In the genomic region with DNA sequence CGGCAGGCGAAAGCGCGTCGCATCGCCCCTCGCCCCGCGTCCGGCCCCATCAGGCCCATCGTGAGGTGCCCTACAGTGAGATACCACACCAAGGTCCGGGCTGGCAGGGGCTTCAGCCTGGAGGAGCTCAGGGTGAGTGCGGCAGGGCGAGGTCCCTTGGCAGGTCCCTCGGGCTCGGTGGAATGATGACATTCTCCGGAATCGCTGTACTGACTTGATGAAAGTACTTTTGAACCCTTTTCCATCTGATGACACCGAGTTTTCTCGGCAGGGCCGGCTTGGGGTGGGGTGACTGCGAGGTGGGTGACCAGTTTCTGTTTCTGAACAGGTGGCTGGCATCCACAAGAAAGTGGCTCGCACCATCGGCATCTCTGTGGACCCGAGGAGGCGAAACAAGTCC, we compare ENCODE assay signal across 8 mouse cellular contexts. TPM values are rescaled to one million over a fixed set of nuclear protein-coding genes. Genes with fewer than 3 reads are reported as not detected.
DNase-seq lines count a peak whose midpoint lies in the region; ATAC-seq and TF ChIP-seq lines count a peak whose summit lies in the region.
"Not testable (repeated sequence)": the region's sequence is repeated elsewhere in the genome, so short reads cannot be mapped to it uniquely, and the experiment has no call there.

No protein-coding gene starts in this region.

- peaks cover 35% of the 10 kb centered on the region for H3K36me3 ChIP-seq in C2C12 (ENCODE audit: control insufficient read depth, insufficient read depth)
- H3K36me3 ChIP-seq in forebrain, embryonic 14.5 days (ENCODE audit: control insufficient read depth, insufficient read depth, low read length) = peaks cover 36% of the 10 kb centered on the region
- H3K36me3 ChIP-seq in hindbrain, embryonic 10.5 days = peaks cover 39% of the 10 kb centered on the region
- peaks cover 30% of the 10 kb centered on the region for H3K36me3 ChIP-seq in kidney, embryonic 15.5 days
- peaks cover 25% of the 10 kb centered on the region for H3K36me3 ChIP-seq in liver, embryonic 14.5 days (replicated peaks; ENCODE audit: control insufficient read depth, insufficient read depth, low read depth)
- peaks cover 30% of the 10 kb centered on the region for H3K36me3 ChIP-seq in midbrain, embryonic 14.5 days (ENCODE audit: control insufficient read depth, insufficient read depth, low read length)

- peaks cover 26% of the 10 kb centered on the region for H3K79me2 ChIP-seq in C2C12 (ENCODE audit: control insufficient read depth, insufficient read depth)

- H3K27ac ChIP-seq in cerebellum, adult 2 months (ENCODE audit: insufficient read depth, low read length) = not testable (repeated sequence)
- peak overlapping the region; percentile 93; the same call in 1 of the 2 replicates for H3K27ac ChIP-seq in forebrain, embryonic 14.5 days (ENCODE audit: low read depth, low read length)
- H3K27ac ChIP-seq in hindbrain, embryonic 10.5 days = peak overlapping the region; percentile 99
- peak overlapping the region; percentile 93 for H3K27ac ChIP-seq in kidney, embryonic 15.5 days
- H3K27ac ChIP-seq in liver, embryonic 14.5 days = peak overlapping the region; percentile 75
- peak overlapping the region; percentile 95; the same call in 1 of the 2 replicates for H3K27ac ChIP-seq in midbrain, embryonic 14.5 days (replicated peaks; ENCODE audit: low read depth, low read length)

- peak overlapping the region; percentile 83 for H3K4me3 ChIP-seq in C2C12 (ENCODE audit: insufficient read depth, poor library complexity, severe bottlenecking)
- peak overlapping the region; percentile 58 for H3K4me3 ChIP-seq in cerebellum, adult 2 months (replicated peaks; ENCODE audit: insufficient read depth, low read depth, low read length)
- peak overlapping the region; percentile 86 for H3K4me3 ChIP-seq in forebrain, embryonic 14.5 days (ENCODE audit: low read depth, low read length)
- peak overlapping the region; percentile 83 for H3K4me3 ChIP-seq in hindbrain, embryonic 10.5 days
- H3K4me3 ChIP-seq in kidney, embryonic 15.5 days (replicated peaks) = peak overlapping the region; percentile 73
- peak overlapping the region; percentile 79 to 85 for H3K4me3 ChIP-seq in liver, embryonic 14.5 days (ENCODE audit: insufficient read depth in 1 of 2, low read depth in 2 of 2, low read length in 2 of 2)
- peak overlapping the region; percentile 79 for H3K4me3 ChIP-seq in midbrain, embryonic 14.5 days (replicated peaks; ENCODE audit: low read depth, low read length)

- peak overlapping the region; percentile 99 for H3ac ChIP-seq in C2C12 (ENCODE audit: control insufficient read depth, insufficient read length, low read depth)

- TF ChIP-seq POLR2A in cerebellum, adult 2 months (IDR thresholded peaks at IDR 0.05; ENCODE audit: borderline replicate concordance, insufficient read depth, low read length) = not testable (repeated sequence)

- H3K4me2 ChIP-seq in forebrain, embryonic 14.5 days (ENCODE audit: low read length) = peak overlapping the region; percentile 86
- H3K4me2 ChIP-seq in kidney, embryonic 15.5 days = peak overlapping the region; percentile 90
- H3K4me2 ChIP-seq in liver, embryonic 14.5 days (ENCODE audit: low read depth) = peak overlapping the region; percentile 97
- peak overlapping the region; percentile 85 for H3K4me2 ChIP-seq in midbrain, embryonic 14.5 days (ENCODE audit: low read length)

- H3K27me3 ChIP-seq in C2C12 (ENCODE audit: control insufficient read depth, insufficient read depth, insufficient read length); cerebellum, adult 2 months (ENCODE audit: control insufficient read depth, insufficient read depth, low read length); forebrain, embryonic 14.5 days (replicated peaks; ENCODE audit: control insufficient read depth, insufficient read depth, low read length); hindbrain, embryonic 10.5 days (ENCODE audit: insufficient read depth, poor library complexity, severe bottlenecking); kidney, embryonic 15.5 days; liver, embryonic 14.5 days (ENCODE audit: control insufficient read depth, insufficient read depth, low read length); midbrain, embryonic 14.5 days (ENCODE audit: control insufficient read depth, insufficient read depth, low read length): not testable (repeated sequence)

- not testable (repeated sequence) for ATAC-seq in forebrain, embryonic 14.5 days; liver, embryonic 14.5 days (ENCODE audit: insufficient read depth); midbrain, embryonic 14.5 days (ENCODE audit: low FRiP score, low TSS enrichment)
- ATAC-seq in kidney, embryonic 15.5 days (replicated peaks; ENCODE audit: low FRiP score) = 0 out of 2 replicates have a peak, but pooled peaks have one; percentile 4

- H3K9ac ChIP-seq in forebrain, embryonic 14.5 days (ENCODE audit: low read length) = peak overlapping the region; percentile 96
- peak overlapping the region; percentile 91 for H3K9ac ChIP-seq in kidney, embryonic 15.5 days
- H3K9ac ChIP-seq in liver, embryonic 14.5 days (replicated peaks) = peak overlapping the region; percentile 94
- H3K9ac ChIP-seq in midbrain, embryonic 14.5 days (replicated peaks; ENCODE audit: low read length) = peak overlapping the region; percentile 94

- H3K9me3 ChIP-seq in forebrain, embryonic 14.5 days (replicated peaks; ENCODE audit: control insufficient read depth, low read length); hindbrain, embryonic 10.5 days; kidney, embryonic 15.5 days (replicated peaks); liver, embryonic 14.5 days (ENCODE audit: control insufficient read depth, low read length); midbrain, embryonic 14.5 days (ENCODE audit: control insufficient read depth, low read length): not testable (repeated sequence)

- TF ChIP-seq CTCF in C2C12 (IDR thresholded peaks at IDR 0.05; ENCODE audit: control insufficient read depth, insufficient read depth, insufficient read length); cerebellum, adult 2 months (IDR thresholded peaks at IDR 0.05; ENCODE audit: borderline replicate concordance, insufficient read depth, low read depth, low read length); liver, embryonic 14.5 days (IDR thresholded peaks at IDR 0.05; ENCODE audit: low read depth): not testable (repeated sequence)

- TF ChIP-seq EP300 in liver, embryonic 14.5 days (IDR thresholded peaks at IDR 0.05; ENCODE audit: low read depth) = not testable (repeated sequence)

- peaks cover 20% of the 10 kb centered on the region for H3K79me3 ChIP-seq in C2C12 (ENCODE audit: low read depth)

- WGBS in cerebellum, adult 2 months = under 1% methylated on average over 26 of the region's 26 CpGs
- whole genome bisulfite sequencing in forebrain, embryonic 14.5 days = under 1% methylated on average over 20 of the region's 26 CpGs
- WGBS in hindbrain, embryonic 10.5 days = under 1% methylated on average over 26 of the region's 26 CpGs
- under 1% methylated on average over 26 of the region's 26 CpGs for WGBS in kidney, embryonic 15.5 days
- under 1% methylated on average over 26 of the region's 26 CpGs for WGBS in liver, embryonic 14.5 days (ENCODE audit: insufficient replicate concordance)
- 0% methylated on average over 18 of the region's 26 CpGs for WGBS in midbrain, embryonic 14.5 days

- DNase-seq in cerebellum, adult 2 months = peak in 1 of 2 experiments; percentile 33
- not testable (repeated sequence) for DNase-seq in forebrain, embryonic 14.5 days (ENCODE audit: low spot score); hindbrain, embryonic 10.5 days (ENCODE audit: low spot score); liver, embryonic 14.5 days (ENCODE audit: low read depth in 3 of 3, low spot score in 3 of 3); midbrain, embryonic 14.5 days
- DNase-seq in spleen, postnatal 10 days (ENCODE audit: low spot score in 2 of 2) = peak; percentile 38 to 39

- H3K4me1 ChIP-seq in cerebellum, adult 2 months (ENCODE audit: control insufficient read depth, insufficient read depth, low read length); forebrain, embryonic 14.5 days (ENCODE audit: control insufficient read depth, insufficient read depth, low read length); liver, embryonic 14.5 days (replicated peaks; ENCODE audit: control insufficient read depth in 2 of 2, insufficient read depth in 2 of 2, low read length in 1 of 2); midbrain, embryonic 14.5 days (ENCODE audit: control insufficient read depth, insufficient read depth, low read length): not testable (repeated sequence)
- H3K4me1 ChIP-seq in hindbrain, embryonic 10.5 days (replicated peaks) = peaks cover 24% of the 10 kb centered on the region
- peaks cover 24% of the 10 kb centered on the region for H3K4me1 ChIP-seq in kidney, embryonic 15.5 days

RNA-seq across cellular contexts. Expression of gene Rpl13, which starts 0.7 kb away (rescaled TPM):
- 3,422 TPM for polyA plus RNA-seq in C2C12 (2012; fragmentation: generic; extraction: Trizol)
- 829 and 864 TPM in 2 replicates for polyA plus RNA-seq in cerebellum, adult 2 months (2012; rRNA removed)
- polyA plus RNA-seq in forebrain, embryonic 14.5 days (2014; fragmentation: Nextera tagmentation; extraction: Ambion mirVana) = 1,075 and 1,254 TPM in 2 replicates
- 1,248 and 1,330 TPM in 2 replicates for polyA plus RNA-seq in hindbrain, embryonic 10.5 days (2016; fragmentation: Nextera tagmentation; extraction: Ambion mirVana)
- 1,386 and 1,404 TPM in 2 replicates for polyA plus RNA-seq in kidney, embryonic 15.5 days (2015; fragmentation: Nextera tagmentation; extraction: Ambion mirVana)
- 1,340 and 1,385 TPM in 2 replicates for polyA plus RNA-seq in liver, embryonic 14.5 days (2012; rRNA removed)
- polyA plus RNA-seq in liver, embryonic 14.5 days (2014; fragmentation: Nextera tagmentation; extraction: Ambion mirVana) = 1,145 and 1,179 TPM in 2 replicates
- polyA plus RNA-seq in midbrain, embryonic 14.5 days (2014; fragmentation: Nextera tagmentation; extraction: Ambion mirVana) = 843 and 877 TPM in 2 replicates

RNA-seq across cellular contexts. Expression of gene Cpne7, which starts 14.3 kb away (rescaled TPM):
- polyA plus RNA-seq in C2C12 (2012; fragmentation: generic; extraction: Trizol) = 0.04 TPM
- polyA plus RNA-seq in cerebellum, adult 2 months (2012; rRNA removed) = 6.2 and 7.1 TPM in 2 replicates
- polyA plus RNA-seq in forebrain, embryonic 14.5 days (2014; fragmentation: Nextera tagmentation; extraction: Ambion mirVana) = 1.0 and 2.7 TPM in 2 replicates
- polyA plus RNA-seq in hindbrain, embryonic 10.5 days (2016; fragmentation: Nextera tagmentation; extraction: Ambion mirVana) = 0.12 and 0.63 TPM in 2 replicates
- 0.63 and 1.0 TPM in 2 replicates for polyA plus RNA-seq in kidney, embryonic 15.5 days (2015; fragmentation: Nextera tagmentation; extraction: Ambion mirVana)
- 1.7 and 1.9 TPM in 2 replicates for polyA plus RNA-seq in liver, embryonic 14.5 days (2012; rRNA removed)
- 0.58 and 0.65 TPM in 2 replicates for polyA plus RNA-seq in liver, embryonic 14.5 days (2014; fragmentation: Nextera tagmentation; extraction: Ambion mirVana)
- 1.8 and 3.7 TPM in 2 replicates for polyA plus RNA-seq in midbrain, embryonic 14.5 days (2014; fragmentation: Nextera tagmentation; extraction: Ambion mirVana)

RNA-seq across cellular contexts. Expression of gene Spg7, which starts 40.1 kb away (rescaled TPM):
- polyA plus RNA-seq in C2C12 (2012; fragmentation: generic; extraction: Trizol) = 57.4 TPM
- polyA plus RNA-seq in cerebellum, adult 2 months (2012; rRNA removed) = 103 and 104 TPM in 2 replicates
- 34.2 and 38.2 TPM in 2 replicates for polyA plus RNA-seq in forebrain, embryonic 14.5 days (2014; fragmentation: Nextera tagmentation; extraction: Ambion mirVana)
- polyA plus RNA-seq in hindbrain, embryonic 10.5 days (2016; fragmentation: Nextera tagmentation; extraction: Ambion mirVana) = 56.6 and 58.2 TPM in 2 replicates
- polyA plus RNA-seq in kidney, embryonic 15.5 days (2015; fragmentation: Nextera tagmentation; extraction: Ambion mirVana) = 48.9 and 52.5 TPM in 2 replicates
- 19.0 and 26.0 TPM in 2 replicates for polyA plus RNA-seq in liver, embryonic 14.5 days (2012; rRNA removed)
- polyA plus RNA-seq in liver, embryonic 14.5 days (2014; fragmentation: Nextera tagmentation; extraction: Ambion mirVana) = 19.5 and 21.0 TPM in 2 replicates
- polyA plus RNA-seq in midbrain, embryonic 14.5 days (2014; fragmentation: Nextera tagmentation; extraction: Ambion mirVana) = 42.0 and 43.6 TPM in 2 replicates

RNA-seq across cellular contexts. Expression of gene Sult5a1, which starts 55.3 kb away (rescaled TPM):
- polyA plus RNA-seq in C2C12 (2012; fragmentation: generic; extraction: Trizol) = 0.05 TPM
- 0.39 and 0.60 TPM in 2 replicates for polyA plus RNA-seq in cerebellum, adult 2 months (2012; rRNA removed)
- 0.33 and 0.93 TPM in 2 replicates for polyA plus RNA-seq in forebrain, embryonic 14.5 days (2014; fragmentation: Nextera tagmentation; extraction: Ambion mirVana)
- 4.3 and 5.8 TPM in 2 replicates for polyA plus RNA-seq in hindbrain, embryonic 10.5 days (2016; fragmentation: Nextera tagmentation; extraction: Ambion mirVana)
- polyA plus RNA-seq in kidney, embryonic 15.5 days (2015; fragmentation: Nextera tagmentation; extraction: Ambion mirVana) = 9.5 and 12.7 TPM in 2 replicates
- 0.75 and 1.1 TPM in 2 replicates for polyA plus RNA-seq in liver, embryonic 14.5 days (2012; rRNA removed)
- 0.69 and 0.91 TPM in 2 replicates for polyA plus RNA-seq in liver, embryonic 14.5 days (2014; fragmentation: Nextera tagmentation; extraction: Ambion mirVana)
- 0.95 TPM in 1 of 2 replicates, not detected in the other for polyA plus RNA-seq in midbrain, embryonic 14.5 days (2014; fragmentation: Nextera tagmentation; extraction: Ambion mirVana)
